Mouse (Mus musculus): ENCODE data around the gene Rims3. TPM values are rescaled to one million over a fixed set of nuclear protein-coding genes. Genes with fewer than 3 reads are reported as not detected.

Gene Rims3
- polyA plus RNA-seq, 1 experiment from 2014 or later: 0.98 TPM

DNA sequence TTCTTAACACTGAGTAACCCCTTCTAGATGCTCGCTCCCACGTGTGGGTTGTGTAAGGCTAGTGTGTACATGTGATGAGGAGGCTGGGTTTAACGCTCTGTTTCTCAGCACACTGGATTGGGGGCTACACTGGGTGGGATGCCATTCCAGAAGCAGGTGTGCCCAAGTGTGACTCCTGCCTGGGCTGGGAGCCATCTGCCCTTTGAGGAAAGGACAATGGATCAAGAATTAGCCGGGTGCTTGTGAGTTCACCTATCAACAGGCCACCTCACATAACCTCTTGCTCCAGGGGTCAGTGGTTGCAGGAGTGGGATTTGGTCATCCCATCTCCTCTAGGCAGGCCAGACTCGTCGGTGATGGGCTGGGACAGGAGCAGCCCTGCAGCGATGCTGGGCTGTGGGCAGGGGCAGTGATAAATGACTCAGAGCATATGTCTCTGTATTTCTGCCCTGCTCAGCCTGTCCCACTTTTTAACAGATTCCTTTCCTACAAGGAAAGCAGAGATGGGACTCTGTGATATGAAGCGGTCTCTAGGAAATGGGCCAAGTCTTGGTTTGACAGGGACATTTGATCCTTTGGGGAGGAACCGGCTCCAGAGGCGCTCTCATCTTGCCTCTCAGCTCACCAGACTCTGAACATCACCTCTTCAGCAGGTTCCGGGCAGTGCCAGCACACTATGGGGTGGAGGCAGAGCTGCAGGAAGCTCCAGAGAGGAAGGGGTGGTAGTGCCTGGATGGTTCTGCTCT is 39.2 kb downstream of the Rims3 start:
- no peak for ATAC-seq (ENCODE audit: insufficient number of reproducible peaks, insufficient read depth, low FRiP score, low TSS enrichment, low read depth)
- no peak overlapping the region for H3K9ac ChIP-seq (replicated peaks)
- peaks cover 14% of the 10 kb centered on the region for H3K4me1 ChIP-seq (replicated peaks)
- no peaks in the 10 kb centered on the region for H3K36me3 ChIP-seq
- H3K27ac ChIP-seq: no peak overlapping the region
- H3K9me3 ChIP-seq: no peaks in the 10 kb centered on the region; the same call in 1 of the 2 replicates
- H3K4me2 ChIP-seq: no peak overlapping the region
- no peak overlapping the region for H3K4me3 ChIP-seq (replicated peaks)
- 69% methylated on average over 11 of the region's 11 CpGs for WGBS
- peaks cover 4% of the 10 kb centered on the region; the same call in 1 of the 2 replicates for H3K27me3 ChIP-seq

DNA sequence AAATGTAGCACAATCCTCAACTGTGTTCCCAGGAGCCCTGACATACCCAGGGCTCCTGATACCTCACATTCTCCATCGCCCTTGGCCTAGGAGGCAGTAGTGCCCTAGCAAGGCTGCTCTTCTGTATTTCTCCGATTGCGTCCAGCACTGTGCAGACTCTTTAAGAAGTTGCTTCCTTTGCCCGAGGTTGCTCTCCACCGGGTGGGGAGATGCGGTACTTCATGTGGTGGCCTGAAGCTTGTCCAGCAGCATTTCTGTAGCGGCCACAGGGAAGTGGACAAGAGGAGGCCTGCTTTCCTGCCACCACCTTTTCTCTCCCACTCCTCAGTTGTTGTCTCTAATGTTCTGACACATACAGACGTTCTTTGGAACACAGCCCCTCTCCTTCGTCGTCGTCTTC is 40.0 kb downstream of the Rims3 start:
- no peak overlapping the region for H3K4me2 ChIP-seq
- no peaks in the 10 kb centered on the region for H3K36me3 ChIP-seq
- no peak overlapping the region for H3K4me3 ChIP-seq (replicated peaks)
- peaks cover 14% of the 10 kb centered on the region for H3K4me1 ChIP-seq (replicated peaks)
- no peaks in the 10 kb centered on the region; the same call in 1 of the 2 replicates for H3K9me3 ChIP-seq
- WGBS: 70% methylated on average over 11 of the region's 11 CpGs
- peaks cover 4% of the 10 kb centered on the region; the same call in 1 of the 2 replicates for H3K27me3 ChIP-seq
- no peak for ATAC-seq (ENCODE audit: insufficient number of reproducible peaks, insufficient read depth, low FRiP score, low TSS enrichment, low read depth)
- H3K9ac ChIP-seq (replicated peaks): no peak overlapping the region
- no peak overlapping the region for H3K27ac ChIP-seq

DNA sequence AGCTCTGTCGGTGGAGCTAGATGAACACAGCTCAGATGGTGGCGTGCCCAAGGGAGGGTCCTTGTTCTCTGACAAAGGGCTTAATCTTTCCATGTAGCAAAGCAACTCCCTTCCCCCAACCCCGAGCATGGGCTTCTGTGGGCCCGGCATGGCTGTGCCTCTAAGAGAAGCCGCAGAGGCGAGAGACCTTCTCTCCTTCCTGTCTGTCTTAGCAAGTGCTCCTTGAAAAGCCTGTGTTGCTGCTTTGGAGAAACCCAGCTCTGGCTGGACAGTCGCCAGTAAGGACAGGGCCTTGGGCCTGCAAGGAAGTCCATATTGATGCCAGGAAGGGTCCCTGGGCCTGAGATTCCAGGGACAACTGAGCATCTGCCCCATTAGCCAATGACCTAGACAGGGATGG is 40.6 kb downstream of the Rims3 start:
- H3K4me3 ChIP-seq (replicated peaks): no peak overlapping the region
- no peaks in the 10 kb centered on the region; the same call in 1 of the 2 replicates for H3K9me3 ChIP-seq
- no peak overlapping the region for H3K9ac ChIP-seq (replicated peaks)
- whole genome bisulfite sequencing: 85% methylated on average over 7 of the region's 7 CpGs
- ATAC-seq (ENCODE audit: insufficient number of reproducible peaks, insufficient read depth, low FRiP score, low TSS enrichment, low read depth): no peak
- peaks cover 13% of the 10 kb centered on the region for H3K4me1 ChIP-seq (replicated peaks)
- H3K36me3 ChIP-seq: no peaks in the 10 kb centered on the region
- H3K27ac ChIP-seq: no peak overlapping the region
- H3K27me3 ChIP-seq: peaks cover 4% of the 10 kb centered on the region; the same call in 1 of the 2 replicates
- H3K4me2 ChIP-seq: no peak overlapping the region

DNA sequence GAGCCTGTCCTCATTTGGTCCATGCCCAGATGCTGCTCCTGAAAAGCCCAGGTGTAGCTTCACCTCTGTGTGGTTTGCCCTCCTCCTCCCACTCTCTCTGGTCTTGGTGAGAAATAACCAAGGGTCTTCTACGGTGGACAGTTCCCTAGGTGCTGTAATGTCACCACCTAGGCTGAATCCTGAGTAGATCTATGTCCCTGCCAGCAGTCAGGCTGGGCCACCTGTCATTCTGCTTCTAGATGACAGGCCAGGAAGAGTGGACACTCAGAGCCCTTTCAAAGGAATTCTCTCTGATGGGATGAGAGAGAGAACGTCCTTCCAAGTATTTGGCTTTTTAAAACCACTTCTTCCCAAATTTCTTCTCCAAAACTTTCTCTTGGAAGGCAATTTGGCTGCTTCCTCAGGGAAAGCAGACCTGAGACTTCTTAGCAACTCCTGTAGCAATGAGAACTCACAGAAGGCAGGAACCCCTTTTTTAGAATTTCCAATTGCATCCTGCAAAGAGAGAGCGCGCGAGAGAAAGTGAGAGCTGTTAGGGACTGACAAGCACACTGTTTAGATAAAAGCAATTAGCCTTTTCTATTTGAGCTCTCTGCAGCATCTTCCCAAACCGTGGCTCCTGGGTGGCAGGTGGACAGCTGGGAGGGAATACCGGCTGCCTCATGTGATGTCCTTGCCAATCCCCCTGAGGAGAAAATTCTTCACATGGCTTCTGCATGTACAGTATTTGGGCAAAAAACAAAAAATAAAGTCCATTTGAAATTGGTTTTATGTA is 41.4 kb downstream of the Rims3 start:
- no peak overlapping the region for H3K27ac ChIP-seq
- no peak for ATAC-seq (ENCODE audit: insufficient number of reproducible peaks, insufficient read depth, low FRiP score, low TSS enrichment, low read depth)
- H3K27me3 ChIP-seq: peaks cover 4% of the 10 kb centered on the region; the same call in 1 of the 2 replicates
- peaks cover 5% of the 10 kb centered on the region for H3K4me1 ChIP-seq (replicated peaks)
- H3K4me3 ChIP-seq (replicated peaks): no peak overlapping the region
- H3K36me3 ChIP-seq: no peaks in the 10 kb centered on the region
- H3K9ac ChIP-seq (replicated peaks): no peak overlapping the region
- no peak overlapping the region for H3K4me2 ChIP-seq
- no peaks in the 10 kb centered on the region; the same call in 1 of the 2 replicates for H3K9me3 ChIP-seq
- 77% methylated on average over 7 of the region's 7 CpGs for WGBS

DNA sequence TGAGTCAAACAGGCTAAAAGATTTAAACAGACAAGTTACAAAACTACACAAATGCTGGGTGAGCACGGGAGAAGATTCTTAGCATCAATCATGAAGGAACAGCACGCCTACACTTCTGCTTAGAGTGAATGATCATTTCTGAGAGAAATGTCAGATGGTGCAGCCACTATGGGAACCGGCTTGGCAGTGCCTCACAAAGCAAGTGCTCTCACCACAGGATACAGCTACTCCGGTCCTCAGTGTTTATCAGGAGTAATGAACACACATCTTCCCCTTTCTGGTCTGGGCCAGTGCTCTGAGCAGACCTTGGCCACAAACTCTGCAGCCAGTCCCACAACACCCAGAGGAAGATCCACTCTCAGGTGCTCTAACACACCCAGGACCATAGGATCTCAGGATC is 49.9 kb downstream of the Rims3 start:
- no peak overlapping the region for H3K4me3 ChIP-seq (replicated peaks)
- 75% methylated on average over 4 of the region's 4 CpGs for WGBS
- H3K4me2 ChIP-seq: no peak overlapping the region
- no peak overlapping the region for H3K9ac ChIP-seq (replicated peaks)
- no peak for ATAC-seq (ENCODE audit: insufficient number of reproducible peaks, insufficient read depth, low FRiP score, low TSS enrichment, low read depth)
- no peaks in the 10 kb centered on the region for H3K27me3 ChIP-seq
- no peaks in the 10 kb centered on the region for H3K9me3 ChIP-seq
- H3K27ac ChIP-seq: no peak overlapping the region
- H3K4me1 ChIP-seq (replicated peaks): no peaks in the 10 kb centered on the region
- no peaks in the 10 kb centered on the region for H3K36me3 ChIP-seq

DNA sequence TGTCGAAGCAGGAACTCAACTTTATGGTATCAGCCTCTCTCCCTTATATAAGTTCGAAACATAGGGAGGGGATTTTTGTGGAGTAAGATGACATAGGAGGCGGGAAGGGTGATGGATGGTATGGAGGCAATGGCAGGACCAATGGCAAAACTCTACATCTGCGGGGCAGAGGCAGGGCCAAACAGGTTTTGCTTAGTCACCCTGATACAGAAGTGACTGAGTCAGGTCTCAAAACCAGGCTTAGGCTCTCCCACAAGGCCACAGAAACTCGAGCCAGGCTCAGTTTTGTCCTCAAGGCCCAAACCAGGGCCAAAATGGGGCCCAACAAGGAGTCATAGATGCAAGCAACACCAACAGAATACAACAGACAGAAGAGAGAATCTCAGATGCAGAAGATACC is 51.0 kb downstream of the Rims3 start:
- no peaks in the 10 kb centered on the region for H3K4me1 ChIP-seq (replicated peaks)
- ATAC-seq (ENCODE audit: insufficient number of reproducible peaks, insufficient read depth, low FRiP score, low TSS enrichment, low read depth): no peak
- no peaks in the 10 kb centered on the region for H3K9me3 ChIP-seq
- 77% methylated on average over 5 of the region's 5 CpGs for WGBS
- H3K27ac ChIP-seq: no peak overlapping the region
- no peaks in the 10 kb centered on the region for H3K36me3 ChIP-seq
- no peaks in the 10 kb centered on the region for H3K27me3 ChIP-seq
- no peak overlapping the region for H3K4me2 ChIP-seq
- H3K9ac ChIP-seq (replicated peaks): no peak overlapping the region
- H3K4me3 ChIP-seq (replicated peaks): no peak overlapping the region

DNA sequence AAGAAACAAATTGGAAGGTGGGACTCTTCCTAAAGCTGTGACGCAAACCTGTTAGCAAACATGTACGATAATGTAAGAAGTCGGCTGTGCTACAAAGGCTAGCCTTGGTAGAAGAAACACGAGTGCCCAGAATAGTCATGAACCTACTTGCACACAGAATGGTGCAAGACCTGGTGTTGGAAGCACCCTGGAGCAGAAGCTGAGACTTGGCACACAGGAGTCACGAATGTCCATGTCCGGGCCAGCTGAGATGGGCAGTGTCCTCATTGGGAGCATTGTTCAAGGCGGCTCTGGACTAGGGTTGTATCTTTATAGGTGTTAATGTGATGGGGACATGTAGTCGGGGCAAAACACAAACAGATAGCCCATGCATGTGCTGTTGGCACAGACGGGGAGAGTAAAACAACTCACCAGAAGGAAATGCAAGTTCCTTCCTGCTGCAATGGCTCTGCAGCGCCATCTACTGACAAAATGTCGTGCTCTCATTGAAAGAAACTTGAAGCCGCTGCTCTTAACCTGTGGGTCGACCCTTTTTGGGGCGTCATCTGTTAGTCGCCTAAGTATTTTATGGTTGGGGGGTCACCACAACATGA is 55.0 kb downstream of the Rims3 start:
- Histone ChIP-seq H3K27ac (no peak overlapping the region), H3K4me2 (no peak overlapping the region), H3K27me3 (no peaks in the 10 kb centered on the region), H3K9ac (replicated peaks) (no peak overlapping the region), H3K9me3 (no peaks in the 10 kb centered on the region), H3K4me1 (replicated peaks) (no peaks in the 10 kb centered on the region), H3K36me3 (no peaks in the 10 kb centered on the region), H3K4me3 (replicated peaks) (no peak overlapping the region)
- 30% methylated on average over 15 of the region's 15 CpGs for WGBS
- peak; percentile 47; the same call in 1 of the 2 replicates for ATAC-seq (ENCODE audit: insufficient number of reproducible peaks, insufficient read depth, low FRiP score, low TSS enrichment, low read depth)

DNA sequence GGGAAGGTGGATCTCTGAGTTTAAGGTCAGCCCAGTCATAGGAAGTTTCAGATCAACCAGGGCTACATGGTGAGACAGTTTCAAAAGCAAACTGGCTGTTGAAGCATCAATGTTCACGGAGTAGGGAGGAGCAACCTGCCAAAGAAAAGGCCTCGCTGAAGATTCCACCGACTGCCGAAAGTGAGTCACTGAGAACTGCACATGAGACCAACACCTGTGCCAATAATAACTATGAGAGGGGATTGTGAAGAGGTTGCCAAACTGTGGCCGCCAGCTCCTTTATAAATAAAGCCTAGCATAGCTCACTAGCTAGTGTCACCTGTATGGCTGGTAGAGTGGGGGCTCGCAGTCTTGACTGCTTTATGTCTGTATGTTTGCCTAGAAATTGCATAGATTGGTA is 56.5 kb downstream of the Rims3 start:
- Histone ChIP-seq H3K4me2 (no peak overlapping the region), H3K4me1 (replicated peaks) (no peaks in the 10 kb centered on the region), H3K4me3 (replicated peaks) (no peak overlapping the region), H3K9me3 (no peaks in the 10 kb centered on the region), H3K36me3 (no peaks in the 10 kb centered on the region), H3K9ac (replicated peaks) (no peak overlapping the region), H3K27ac (no peak overlapping the region), H3K27me3 (no peaks in the 10 kb centered on the region)
- no peak for ATAC-seq (ENCODE audit: insufficient number of reproducible peaks, insufficient read depth, low FRiP score, low TSS enrichment, low read depth)
- WGBS: 77% methylated on average over 6 of the region's 6 CpGs

DNA sequence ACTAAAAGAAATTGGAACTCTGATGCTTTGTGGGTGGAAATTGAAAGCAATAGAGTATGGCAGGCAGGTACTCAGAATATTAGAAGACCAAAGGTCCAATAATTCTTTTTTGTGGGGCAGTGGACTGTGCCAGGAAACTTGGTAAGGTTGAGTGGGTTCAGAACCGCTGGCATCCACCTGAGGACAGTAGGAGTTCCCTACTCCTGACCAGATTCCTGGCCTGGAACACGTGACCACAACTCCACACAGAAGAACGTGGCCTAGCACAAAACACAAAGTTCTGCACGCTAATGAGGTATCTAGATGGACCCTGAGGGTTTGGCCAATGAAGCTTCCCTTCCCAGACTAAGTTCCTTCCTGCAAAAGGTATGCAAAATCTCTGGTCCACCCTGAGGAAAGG is 58.2 kb downstream of the Rims3 start:
- Histone ChIP-seq H3K4me2 (no peak overlapping the region), H3K27ac (no peak overlapping the region), H3K4me1 (replicated peaks) (no peaks in the 10 kb centered on the region), H3K36me3 (no peaks in the 10 kb centered on the region), H3K4me3 (replicated peaks) (no peak overlapping the region), H3K27me3 (no peaks in the 10 kb centered on the region), H3K9me3 (no peaks in the 10 kb centered on the region), H3K9ac (replicated peaks) (no peak overlapping the region)
- ATAC-seq (ENCODE audit: insufficient number of reproducible peaks, insufficient read depth, low FRiP score, low TSS enrichment, low read depth): no peak
- WGBS: 53% methylated on average over 4 of the region's 4 CpGs

DNA sequence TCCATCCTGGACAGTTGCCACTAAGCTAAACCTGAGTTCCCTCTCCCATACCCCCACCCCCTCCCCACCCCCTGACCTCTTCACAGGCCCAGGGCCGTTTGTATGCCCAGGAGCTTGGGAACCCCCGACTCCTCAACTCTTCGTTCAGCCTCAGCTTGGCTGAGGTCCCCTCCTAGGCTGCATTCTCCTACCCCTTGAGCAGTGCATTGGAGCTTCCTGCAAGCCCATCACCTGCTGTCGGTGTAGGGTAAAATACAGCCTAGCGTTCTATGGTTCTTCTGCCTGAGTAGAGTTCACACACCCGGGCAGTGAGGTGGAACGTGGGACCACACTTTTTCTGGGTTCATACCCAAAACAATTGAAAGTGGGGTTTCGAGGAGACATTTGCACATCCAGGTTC is 58.8 kb downstream of the Rims3 start:
- H3K9ac ChIP-seq (replicated peaks): no peak overlapping the region
- no peaks in the 10 kb centered on the region for H3K4me1 ChIP-seq (replicated peaks)
- no peaks in the 10 kb centered on the region for H3K36me3 ChIP-seq
- no peak overlapping the region for H3K27ac ChIP-seq
- H3K4me3 ChIP-seq (replicated peaks): no peak overlapping the region
- H3K9me3 ChIP-seq: no peaks in the 10 kb centered on the region
- no peak overlapping the region for H3K4me2 ChIP-seq
- no peak for ATAC-seq (ENCODE audit: insufficient number of reproducible peaks, insufficient read depth, low FRiP score, low TSS enrichment, low read depth)
- no peaks in the 10 kb centered on the region for H3K27me3 ChIP-seq
- WGBS: 72% methylated on average over 8 of the region's 8 CpGs

DNA sequence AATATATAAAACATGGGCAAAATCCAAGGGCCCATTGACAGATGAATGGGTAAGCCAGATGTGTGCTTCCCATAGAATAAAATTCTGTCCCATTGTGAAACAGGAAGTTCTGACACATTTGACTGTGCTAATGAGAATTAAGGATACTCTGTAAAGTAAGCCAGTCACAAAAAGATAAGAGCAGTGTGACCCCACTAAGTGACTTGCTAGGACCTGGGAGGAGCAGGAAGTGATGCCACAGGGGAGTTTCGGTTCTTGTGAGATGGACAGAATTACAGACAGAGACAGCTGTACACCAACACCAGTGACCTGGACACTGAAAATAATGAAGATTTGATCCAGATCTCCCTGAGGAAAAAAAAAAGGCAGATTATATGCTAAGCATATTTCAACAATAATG is 59.2 kb downstream of the Rims3 start:
- no peak for ATAC-seq (ENCODE audit: insufficient number of reproducible peaks, insufficient read depth, low FRiP score, low TSS enrichment, low read depth)
- H3K4me3 ChIP-seq (replicated peaks): no peak overlapping the region
- no peaks in the 10 kb centered on the region for H3K9me3 ChIP-seq
- no peak overlapping the region for H3K9ac ChIP-seq (replicated peaks)
- no peaks in the 10 kb centered on the region for H3K4me1 ChIP-seq (replicated peaks)
- H3K27ac ChIP-seq: no peak overlapping the region
- no peaks in the 10 kb centered on the region for H3K27me3 ChIP-seq
- H3K4me2 ChIP-seq: no peak overlapping the region
- 79% methylated on average over 1 of the region's 1 CpGs for WGBS
- no peaks in the 10 kb centered on the region for H3K36me3 ChIP-seq
